Comparison of ENCODE assay signal across 15 mouse cellular contexts in genomic region chr3:135665777-135666259, GRCm38 (mm10). TPM values are rescaled to one million over a fixed set of nuclear protein-coding genes. Genes with fewer than 3 reads are reported as not detected.
A peak's percentile ranks its signal among the peaks of the same experiment; 100 is the strongest.
DNase-seq lines count a peak whose midpoint lies in the region; ATAC-seq and TF ChIP-seq lines count a peak whose summit lies in the region.
"Had no signal": no experiment of that assay in that cellular context is flagged by ENCODE, and none has a peak within 500 bp of the region (broad histone marks: within the 10 kb centered on the region; RNA-seq: fewer than 3 reads in every experiment).

No protein-coding gene starts in this region.

- H3K9ac ChIP-seq in midbrain, embryonic 13.5 days (replicated peaks), result no peak overlapping the region
- no peak overlapping the region for H3K9ac ChIP-seq in midbrain, embryonic 11.5 days (ENCODE audit: low read length)
- H3K9ac ChIP-seq in forebrain, postnatal 0 days, result no peak overlapping the region
- no peak overlapping the region for H3K9ac ChIP-seq in heart, adult 2 months (ENCODE audit: low read depth, low read length)
- H3K9ac ChIP-seq: heart, embryonic 12.5 days; lung, embryonic 14.5 days had no signal

- H3K4me1 ChIP-seq in midbrain, embryonic 13.5 days (replicated peaks), result peaks cover 11% of the 10 kb centered on the region
- H3K4me1 ChIP-seq in midbrain, embryonic 11.5 days (ENCODE audit: control insufficient read depth, insufficient read depth, low read length), result no peaks in the 10 kb centered on the region
- H3K4me1 ChIP-seq in forebrain, postnatal 0 days (ENCODE audit: insufficient read depth), result no peaks in the 10 kb centered on the region
- H3K4me1 ChIP-seq in heart, adult 2 months (ENCODE audit: control insufficient read depth, insufficient read depth, low read length), result no peaks in the 10 kb centered on the region

- TF ChIP-seq EP300 in heart, adult 2 months (IDR thresholded peaks at IDR 0.05; ENCODE audit: insufficient read depth, low read depth, low read length), result no peak

- H3K27me3 ChIP-seq in midbrain, embryonic 13.5 days, result no peaks in the 10 kb centered on the region
- no peaks in the 10 kb centered on the region for H3K27me3 ChIP-seq in midbrain, embryonic 11.5 days (ENCODE audit: control insufficient read depth, insufficient read depth, low read length)
- H3K27me3 ChIP-seq in forebrain, postnatal 0 days (ENCODE audit: insufficient read depth, low read length), result no peaks in the 10 kb centered on the region
- no peaks in the 10 kb centered on the region for H3K27me3 ChIP-seq in myocyte (ENCODE audit: control insufficient read depth, insufficient read depth, insufficient read length)
- no peaks in the 10 kb centered on the region for H3K27me3 ChIP-seq in heart, adult 2 months (ENCODE audit: control insufficient read depth, insufficient read depth, low read length)
- H3K27me3 ChIP-seq: heart, embryonic 12.5 days had no signal

- H3K79me2 ChIP-seq in myocyte (ENCODE audit: control insufficient read depth, insufficient read depth), result peaks cover 32% of the 10 kb centered on the region
- peaks cover under 1% of the 10 kb centered on the region; the same call in 1 of the 2 replicates for H3K79me2 ChIP-seq in heart, adult 2 months (replicated peaks; ENCODE audit: control insufficient read depth, insufficient read depth, low read length)

- H3K27ac ChIP-seq in midbrain, embryonic 13.5 days, result peak overlapping the region; percentile 31; the same call in 1 of the 2 replicates
- no peak overlapping the region for H3K27ac ChIP-seq in midbrain, embryonic 11.5 days (ENCODE audit: low read depth, low read length)
- H3K27ac ChIP-seq in forebrain, postnatal 0 days (ENCODE audit: low read depth, low read length), result no peak overlapping the region
- no peak overlapping the region for H3K27ac ChIP-seq in heart, adult 2 months

- H3K4me2 ChIP-seq in midbrain, embryonic 13.5 days (replicated peaks), result no peak overlapping the region
- no peak overlapping the region for H3K4me2 ChIP-seq in midbrain, embryonic 11.5 days
- H3K4me2 ChIP-seq in forebrain, postnatal 0 days (ENCODE audit: low read depth), result no peak overlapping the region
- no peak overlapping the region for H3K4me2 ChIP-seq in myocyte (ENCODE audit: low read depth)
- H3K4me2 ChIP-seq: heart, embryonic 12.5 days; lung, embryonic 14.5 days had no signal

- H3K4me3 ChIP-seq in midbrain, embryonic 13.5 days (replicated peaks), result no peak overlapping the region
- H3K4me3 ChIP-seq in midbrain, embryonic 11.5 days (ENCODE audit: low read depth, low read length), result no peak overlapping the region
- H3K4me3 ChIP-seq in forebrain, postnatal 0 days (ENCODE audit: low read depth, low read length), result no peak overlapping the region
- H3K4me3 ChIP-seq in myocyte, result no peak overlapping the region
- no peak overlapping the region for H3K4me3 ChIP-seq in heart, adult 2 months
- H3K4me3 ChIP-seq: heart, embryonic 12.5 days had no signal

- intact Hi-C loops in heart, adult 2 months (cut with DNase I), result no loop called here

- no peaks in the 10 kb centered on the region for H3K9me3 ChIP-seq in midbrain, embryonic 13.5 days
- H3K9me3 ChIP-seq in midbrain, embryonic 11.5 days (ENCODE audit: control insufficient read depth, low read length), result no peaks in the 10 kb centered on the region
- H3K9me3 ChIP-seq in forebrain, postnatal 0 days (ENCODE audit: low read length), result no peaks in the 10 kb centered on the region
- H3K9me3 ChIP-seq: heart, embryonic 12.5 days had no signal

- no peak for DNase-seq in midbrain, embryonic 11.5 days (ENCODE audit: low spot score, missing footprints)
- peak; percentile 65 for DNase-seq in T-cell, adult 2 months (ENCODE audit: low spot score)
- DNase-seq in forebrain, postnatal 0 days, result no peak
- DNase-seq in heart, adult 2 months, result no peak
- DNase-seq in frontal cortex, postnatal 10 days (ENCODE audit: low spot score in 2 of 2), result no peak
- no peak for DNase-seq in embryo, embryonic 10 days (ENCODE audit: low spot score)
- DNase-seq: cerebellum, adult 9-10 months; gastrocnemius, postnatal 14 days; kidney, postnatal 14 days; liver; lung, embryonic 14.5 days; spleen, adult 18-20 months had no signal

- no peak overlapping the region for H3ac ChIP-seq in myocyte (ENCODE audit: control insufficient read depth, insufficient read length)

- TF ChIP-seq POLR2A in myocyte (IDR thresholded peaks at IDR 0.05; ENCODE audit: insufficient read length, low read depth), result no peak
- no peak for TF ChIP-seq POLR2A in heart, adult 2 months (IDR thresholded peaks at IDR 0.05; ENCODE audit: insufficient read depth, low read depth, low read length)

- no peak for TF ChIP-seq CTCF in forebrain, postnatal 0 days (IDR thresholded peaks at IDR 0.05; ENCODE audit: low read depth)
- TF ChIP-seq CTCF in heart, adult 2 months (IDR thresholded peaks at IDR 0.05), result no peak

- peaks cover 12% of the 10 kb centered on the region for H3K36me3 ChIP-seq in midbrain, embryonic 13.5 days
- 0 out of 2 replicates have a peak, but pooled peaks cover 2% of the 10 kb centered on the region for H3K36me3 ChIP-seq in midbrain, embryonic 11.5 days (ENCODE audit: control insufficient read depth, insufficient read depth, low read length)
- H3K36me3 ChIP-seq in forebrain, postnatal 0 days (ENCODE audit: insufficient read depth), result 0 out of 2 replicates have a peak, but pooled peaks cover 4% of the 10 kb centered on the region
- H3K36me3 ChIP-seq in myocyte (ENCODE audit: control insufficient read depth, insufficient read depth), result peaks cover 27% of the 10 kb centered on the region
- peaks cover under 1% of the 10 kb centered on the region for H3K36me3 ChIP-seq in heart, adult 2 months (ENCODE audit: control insufficient read depth, insufficient read depth, low read length)

- WGBS in midbrain, embryonic 13.5 days, result 83% methylated on average over 6 of the region's 6 CpGs
- 92% methylated on average over 6 of the region's 6 CpGs for WGBS in midbrain, embryonic 11.5 days
- WGBS in forebrain, postnatal 0 days, result 67% methylated on average over 6 of the region's 6 CpGs
- WGBS in heart, adult 2 months, result 93% methylated on average over 6 of the region's 6 CpGs

- ATAC-seq in midbrain, embryonic 13.5 days, result 0 out of 2 replicates have a peak, but pooled peaks have one; percentile 45
- no peak for ATAC-seq in midbrain, embryonic 11.5 days (ENCODE audit: low FRiP score)
- ATAC-seq in forebrain, postnatal 0 days, result peak; percentile 65

TF ChIP-seq in myocyte, 11 proteins besides CTCF, POLR2A, EP300 and RAD21:
- no peak for TF ChIP-seq TCF3 (IDR thresholded peaks at IDR 0.05; ENCODE audit: insufficient read length, low read depth)
- TF ChIP-seq CEBPB (IDR thresholded peaks at IDR 0.05; ENCODE audit: insufficient read depth, poor library complexity, severe bottlenecking), result no peak
- peak in 2 of 3 experiments; percentile 9 to 68 for TF ChIP-seq MYOD1 (IDR thresholded peaks at IDR 0.05; ENCODE audit: control insufficient read depth in 1 of 3, insufficient read length in 2 of 3, low read depth in 2 of 3)
- peak in 2 of 3 experiments; percentile 48 to 61 for TF ChIP-seq MYOG (IDR thresholded peaks at IDR 0.05; ENCODE audit: control insufficient read depth in 1 of 3, insufficient read depth in 1 of 3, insufficient read length in 2 of 3, low read depth in 2 of 3)
- no peak for TF ChIP-seq USF1 (IDR thresholded peaks at IDR 0.05; ENCODE audit: low read depth)

RNA-seq across cellular contexts. Expression of gene Nfkb1, which starts 25.5 kb away (rescaled TPM):
- polyA plus RNA-seq in midbrain, embryonic 13.5 days (2015; fragmentation: Nextera tagmentation; extraction: Ambion mirVana), result 6.8 and 7.2 TPM in 2 replicates
- polyA plus RNA-seq in midbrain, embryonic 11.5 days (2014; fragmentation: Nextera tagmentation; extraction: Ambion mirVana), result 10.5 and 10.8 TPM in 2 replicates
- 19.4 and 22.5 TPM in 2 replicates for total RNA-seq in forebrain, postnatal 0 days (2014; rRNA removed)
- 2.9 and 4.4 TPM in 2 replicates for polyA plus RNA-seq in forebrain, postnatal 0 days (2015; fragmentation: Nextera tagmentation; extraction: Ambion mirVana)
- 35.3 TPM for polyA plus RNA-seq in myocyte (2012; fragmentation: generic; extraction: Trizol)
- total RNA-seq in heart, adult 2 months (2021), result 10 to 100 TPM; 33.5 to 33.6 TPM
- 44.4 and 57.3 TPM in 2 replicates for polyA plus RNA-seq in heart, adult 2 months (2012; rRNA removed)
